Mouse (Mus musculus): ENCODE data around the gene Adgrl4.

The Adgrl4 gene

DNA sequence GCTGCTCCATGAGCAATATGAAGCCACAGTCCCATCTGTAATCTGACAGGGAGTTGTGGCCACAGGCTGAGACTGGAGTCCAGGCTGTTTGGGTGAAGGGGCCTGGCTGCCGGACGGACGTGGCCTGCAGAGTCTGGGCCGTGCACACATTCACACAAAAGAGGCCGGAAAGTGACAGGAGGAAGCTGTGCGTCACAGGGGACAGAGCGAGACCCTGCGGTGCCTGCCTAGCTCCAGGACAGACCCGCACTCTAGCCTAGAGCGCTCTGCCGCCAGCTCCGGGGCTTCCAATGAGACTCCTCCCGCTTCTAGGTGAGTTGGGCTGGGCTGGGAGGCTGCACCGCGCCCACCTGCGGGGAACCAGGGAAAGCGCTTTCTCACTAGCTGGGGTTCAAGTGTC, at the start of gene Adgrl4:
Gene Adgrl4, plus strand, starts transcription at position 195 of the 400 bp plus-strand sequence.
- no peak for DNase-seq

- no peak for DNase-seq
Measured at GRCm38 (mm10) chr3:151390912-151391311, 46.8 kb upstream of the Adgrl4 start.

DNA sequence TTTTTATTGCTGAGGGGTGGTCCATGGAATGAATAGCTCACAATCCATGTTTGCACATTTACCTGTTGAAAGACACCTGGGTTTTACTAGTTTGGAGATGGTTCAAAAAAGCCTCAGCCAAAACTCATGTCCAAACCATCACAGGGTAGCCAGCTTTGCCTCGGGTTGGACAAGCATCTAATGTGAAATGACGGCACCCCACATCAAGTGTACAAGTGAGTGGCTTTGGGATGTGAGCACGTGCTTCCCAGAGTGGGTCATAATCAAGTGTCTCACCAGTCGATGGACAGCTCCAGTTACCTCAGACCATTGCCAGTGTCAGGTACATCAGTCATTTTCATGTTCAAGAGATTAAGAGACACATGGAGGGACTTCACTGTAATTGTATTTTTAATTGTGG, 44.8 kb upstream of the Adgrl4 start:
- DNase-seq, result no peak

DNA sequence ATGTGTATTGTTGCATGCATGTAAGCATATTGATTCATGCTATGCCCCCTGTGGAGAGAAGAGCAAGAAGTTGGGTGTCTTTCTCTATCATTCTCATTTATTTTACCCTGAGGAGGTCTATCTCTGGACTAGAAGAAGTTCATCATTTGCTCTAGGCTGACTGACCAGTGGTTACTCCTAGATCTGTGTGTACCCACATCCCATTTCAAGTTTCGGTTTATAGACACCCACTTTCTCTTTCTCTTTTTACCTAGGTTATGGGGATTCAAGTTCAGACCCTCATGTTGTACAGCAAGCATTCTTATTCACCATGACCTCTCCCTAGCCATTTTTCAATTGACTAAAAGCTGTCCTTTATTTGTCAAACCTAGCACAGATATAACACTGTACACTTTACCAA, 44.4 kb upstream of the Adgrl4 start:
- DNase-seq, result no peak

DNA sequence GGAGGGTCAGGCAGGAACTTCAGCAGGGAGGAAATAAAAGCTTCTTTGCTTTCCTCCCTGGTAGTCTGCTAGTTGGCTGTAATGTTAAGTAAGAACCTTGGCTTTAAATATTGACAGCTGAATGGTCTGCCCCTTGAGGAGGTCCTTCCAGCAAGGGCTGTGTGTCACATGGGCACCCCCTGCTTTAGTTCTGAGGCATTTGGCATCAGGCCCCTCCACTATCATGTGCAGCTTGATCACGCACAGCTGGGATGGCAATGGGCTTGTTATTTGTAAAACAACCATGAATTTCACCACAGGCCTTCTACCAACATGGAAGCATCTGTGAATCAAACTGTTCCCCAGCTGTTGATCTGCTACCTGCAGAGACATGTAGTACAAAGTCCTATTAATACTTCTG, 38.4 kb upstream of the Adgrl4 start:
- DNase-seq, result no peak

GRCm38 (mm10) chr3:151411031-151411430, 26.7 kb upstream of the Adgrl4 start:
- DNase-seq, result no peak

- peak; percentile 5 for DNase-seq
Measured at GRCm38 (mm10) chr3:151411488-151411887, 26.2 kb upstream of the Adgrl4 start.

DNA sequence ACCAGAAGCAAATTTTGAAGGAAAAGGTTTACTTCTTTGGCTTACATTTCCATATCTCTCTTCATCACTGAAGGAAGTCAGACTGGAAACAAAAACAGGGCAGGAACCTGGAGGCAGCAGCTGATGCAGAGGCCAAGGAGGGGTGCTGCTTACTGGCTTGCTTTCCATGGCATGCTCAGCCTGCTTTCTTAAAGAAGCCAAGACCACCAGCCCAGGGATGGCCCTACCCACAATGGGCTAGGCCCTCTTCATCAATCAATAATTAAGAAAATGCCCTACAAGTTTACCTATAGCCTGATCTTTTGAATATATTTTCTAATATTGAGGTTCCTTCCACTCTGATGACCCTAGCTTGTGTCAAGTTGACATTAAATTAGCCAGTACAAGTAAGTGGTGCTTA, 20.8 kb upstream of the Adgrl4 start:
- no peak for DNase-seq

DNA sequence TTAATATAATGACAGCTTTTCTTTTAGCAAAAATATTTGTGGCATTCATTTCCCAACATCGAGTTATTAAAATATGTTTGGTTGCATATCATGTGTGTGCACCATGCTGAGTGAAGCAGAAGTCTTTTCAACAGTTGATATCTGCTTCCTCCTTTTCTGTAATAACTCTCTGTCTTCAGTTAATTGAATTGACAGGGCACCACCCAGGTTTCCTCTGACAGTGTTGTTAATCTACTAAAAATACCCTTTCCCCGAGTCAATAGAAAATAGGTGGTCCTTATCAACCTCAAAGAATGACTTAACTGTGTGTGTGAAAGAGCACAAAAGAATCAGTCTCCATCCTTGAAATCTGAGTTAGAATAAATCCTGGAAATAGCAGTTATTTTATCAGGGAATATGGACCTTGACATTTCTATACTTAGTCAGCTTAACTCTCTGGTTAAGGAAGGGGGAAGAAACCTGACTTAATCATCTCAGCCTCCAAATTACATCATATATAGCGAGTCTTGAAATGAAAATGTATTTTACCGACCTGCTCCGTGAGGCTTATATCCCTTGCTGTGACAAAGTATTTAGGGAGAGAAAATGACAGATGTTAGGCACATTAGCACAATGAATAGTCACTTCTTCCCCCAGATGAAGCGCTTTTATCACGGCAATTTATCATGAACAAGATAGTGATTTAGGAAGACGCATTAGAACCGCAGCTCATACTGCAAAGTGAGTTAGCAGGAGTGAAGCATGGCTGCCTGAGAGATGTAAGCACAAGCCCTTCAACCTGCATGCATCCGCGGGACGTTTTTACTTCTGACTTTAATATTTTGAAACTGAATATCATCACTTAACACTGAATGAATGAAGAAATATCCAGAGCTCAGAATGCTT, 19.8 kb upstream of the Adgrl4 start:
- no peak for DNase-seq

GRCm38 (mm10) chr3:151424326-151425207, 13.1 kb upstream of the Adgrl4 start:
- DNase-seq, result no peak

DNA sequence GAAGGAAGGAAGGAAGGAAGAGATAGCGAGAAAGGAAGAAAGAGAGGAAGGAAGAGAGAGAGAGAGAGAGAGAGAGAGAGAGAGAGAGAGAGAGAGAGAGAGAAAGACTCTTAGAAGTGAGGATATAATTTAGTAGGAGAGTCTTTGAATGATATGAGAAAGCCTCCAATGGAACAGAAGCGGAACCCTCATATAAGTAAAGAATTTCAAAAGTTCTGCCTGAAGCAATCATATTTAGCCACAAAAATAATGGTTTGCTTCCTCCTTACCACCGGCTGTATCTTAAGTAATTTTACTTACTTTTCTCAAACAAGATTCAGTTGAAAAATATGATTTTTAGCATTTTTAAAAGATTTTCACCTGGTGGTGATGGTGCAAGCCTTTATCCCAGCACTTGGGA, 7.6 kb upstream of the Adgrl4 start:
- no peak for DNase-seq

DNA sequence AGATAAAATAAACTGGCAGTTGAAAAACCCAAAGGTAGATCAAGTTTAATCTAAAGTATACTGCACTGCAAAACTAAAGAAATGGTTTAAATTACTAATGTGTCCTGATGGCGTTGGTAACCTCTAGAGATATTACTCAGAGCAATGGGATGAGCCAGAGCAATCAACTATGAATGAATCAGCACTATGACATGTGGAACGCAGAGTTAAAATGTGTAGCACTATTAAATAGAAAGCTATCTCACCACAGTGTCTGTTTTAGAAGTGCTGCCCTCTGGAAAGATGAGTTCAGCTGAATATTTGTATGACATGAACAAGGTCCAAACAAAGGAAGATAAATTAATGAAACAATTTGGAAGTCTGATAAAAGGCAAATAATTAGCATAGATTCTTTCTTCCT, 6.2 kb upstream of the Adgrl4 start:
- DNase-seq, result no peak

GRCm38 (mm10) chr3:151438364-151438763, 677 bp downstream of the Adgrl4 start:
- no peak for DNase-seq

- no peak for DNase-seq
Measured at GRCm38 (mm10) chr3:151439976-151440375, 2.3 kb downstream of the Adgrl4 start.

DNA sequence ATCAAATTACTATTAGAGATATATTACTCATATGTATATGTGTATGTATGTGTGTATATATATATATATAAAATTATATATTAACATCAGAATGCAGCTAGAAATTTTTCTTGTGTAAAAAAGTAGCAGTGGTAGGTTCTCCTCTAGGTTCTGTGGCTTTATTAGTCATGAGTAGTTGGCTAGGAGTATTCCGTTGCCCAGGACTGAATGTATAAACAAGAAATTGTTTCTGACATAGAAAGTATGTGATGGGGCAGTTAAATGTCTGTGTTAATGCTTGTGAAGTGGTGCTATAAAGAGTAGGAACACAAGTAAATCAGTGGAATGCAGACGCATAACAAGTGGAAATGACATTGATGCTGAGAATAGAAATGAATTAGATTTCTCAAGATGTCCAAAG, 4.3 kb downstream of the Adgrl4 start:
- no peak for DNase-seq

- no peak for DNase-seq
Measured at GRCm38 (mm10) chr3:151443486-151443885, 5.8 kb downstream of the Adgrl4 start.

DNA sequence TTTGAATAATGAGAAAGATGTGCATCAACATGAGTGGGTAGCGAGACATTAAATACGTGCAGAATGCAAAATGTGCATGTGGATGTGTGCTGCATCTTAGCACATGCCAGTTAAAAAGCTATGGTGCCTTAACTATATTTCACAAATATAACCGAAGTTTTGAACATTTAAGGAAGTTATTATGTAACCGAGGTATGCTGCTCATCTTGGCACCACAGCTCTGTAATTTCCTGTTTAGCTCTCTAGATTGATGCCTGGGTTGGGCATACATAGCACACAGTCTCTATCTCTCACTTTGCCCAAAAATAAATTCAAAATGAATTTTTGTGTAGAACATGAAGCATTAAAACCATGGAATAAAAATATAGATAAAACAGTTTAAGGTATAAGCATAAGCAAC, 6.6 kb downstream of the Adgrl4 start:
- DNase-seq, result no peak

DNA sequence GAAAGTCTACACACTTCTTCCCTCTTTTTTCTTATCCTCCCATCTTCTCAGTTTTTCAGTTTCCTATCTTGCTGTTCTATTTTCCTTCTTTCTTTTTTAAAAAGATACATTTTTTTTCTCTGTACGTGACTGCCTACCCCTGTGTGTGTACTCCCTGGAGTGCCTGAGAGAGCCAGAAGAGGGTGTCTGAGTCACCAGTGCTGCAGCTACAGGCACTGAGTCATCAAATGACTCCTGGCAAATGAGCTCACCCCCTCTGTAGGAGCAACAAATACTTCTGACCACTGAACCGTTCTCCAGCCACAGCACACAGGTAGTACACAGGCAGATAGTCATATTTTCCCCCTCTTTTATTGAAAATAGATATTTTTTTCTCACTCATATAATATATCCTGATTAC, 8.2 kb downstream of the Adgrl4 start:
- no peak for DNase-seq

GRCm38 (mm10) chr3:151454985-151455701, 17.5 kb downstream of the Adgrl4 start:
- no peak for DNase-seq

DNA sequence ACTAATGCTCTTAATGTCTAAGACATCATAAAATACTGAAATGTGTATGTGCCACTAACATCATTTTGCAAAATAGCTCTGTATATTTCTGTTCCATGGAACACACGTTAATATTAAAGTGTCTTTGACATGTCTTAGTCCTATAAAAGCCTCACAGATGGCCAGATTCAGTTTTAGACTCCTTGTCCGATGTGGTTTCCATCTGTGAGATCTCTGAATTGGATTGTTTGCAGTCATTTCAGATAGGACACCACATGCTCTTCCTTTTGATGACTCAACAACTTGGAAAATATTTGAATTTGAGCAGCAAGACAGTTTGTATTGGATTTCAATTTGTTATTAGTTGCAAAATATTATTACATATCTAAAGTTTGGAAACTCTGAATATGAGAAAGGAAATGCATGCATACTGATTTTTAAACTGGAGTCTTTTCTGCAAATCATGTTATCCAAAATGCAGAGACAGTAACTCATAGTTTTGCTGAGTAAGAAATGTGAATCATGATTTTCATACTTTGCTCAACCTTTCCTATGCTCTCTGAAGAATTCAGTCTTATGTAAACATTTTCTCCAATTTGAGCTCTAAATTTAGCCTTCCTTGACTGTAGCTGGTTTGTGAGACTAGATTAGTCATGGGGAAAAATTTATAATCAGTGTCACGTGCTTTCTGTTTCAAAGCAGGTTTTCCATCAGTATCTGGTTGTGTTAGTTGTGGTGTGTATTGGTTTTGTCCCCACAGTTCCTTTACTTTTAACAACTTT, 21.9 kb downstream of the Adgrl4 start:
- DNase-seq, result no peak

GRCm38 (mm10) chr3:151465215-151465614, 27.5 kb downstream of the Adgrl4 start:
- DNase-seq, result no peak

- no peak for DNase-seq
Measured at GRCm38 (mm10) chr3:151488853-151489252, 51.2 kb downstream of the Adgrl4 start.
